Mouse (Mus musculus): ENCODE results near the gene Dnajb2. TPM values are rescaled to one million over a fixed set of nuclear protein-coding genes. Genes with fewer than 3 reads are reported as not detected.

Dnajb2 gene
- total and polyA plus RNA-seq, 2 experiments from 2014 or later: 48.0 to 64.5 TPM

GRCm38 (mm10) chr1:75254625-75255013, 18.4 kb downstream of the Dnajb2 start:
- Histone ChIP-seq H3K36me3 (ENCODE audit: insufficient read depth, low read length) (no peaks in the 10 kb centered on the region; the same call in 1 of the 2 replicates), H3K4me3 (ENCODE audit: low read length) (no peak overlapping the region), H3K27me3 (ENCODE audit: insufficient read depth, low read length) (no peaks in the 10 kb centered on the region), H3K4me1 (ENCODE audit: insufficient read depth, low read length) (no peaks in the 10 kb centered on the region; the same call in 1 of the 2 replicates), H3K9ac (replicated peaks; ENCODE audit: low read length) (0 out of 2 replicates have a peak overlapping the region, but pooled peaks have one; percentile 21), H3K9me3 (ENCODE audit: low read length) (no peaks in the 10 kb centered on the region), H3K27ac (no peak overlapping the region), H3K4me2 (ENCODE audit: low read depth, low read length) (no peak overlapping the region)
- 39% methylated on average over 8 of the region's 8 CpGs for WGBS
- ATAC-seq (0 out of 2 replicates have a peak, but pooled peaks have one; percentile 13), DNase-seq (ENCODE audit: low spot score) (no peak)
- TF ChIP-seq CTCF (IDR thresholded peaks at IDR 0.05; ENCODE audit: low read depth): no peak

DNA sequence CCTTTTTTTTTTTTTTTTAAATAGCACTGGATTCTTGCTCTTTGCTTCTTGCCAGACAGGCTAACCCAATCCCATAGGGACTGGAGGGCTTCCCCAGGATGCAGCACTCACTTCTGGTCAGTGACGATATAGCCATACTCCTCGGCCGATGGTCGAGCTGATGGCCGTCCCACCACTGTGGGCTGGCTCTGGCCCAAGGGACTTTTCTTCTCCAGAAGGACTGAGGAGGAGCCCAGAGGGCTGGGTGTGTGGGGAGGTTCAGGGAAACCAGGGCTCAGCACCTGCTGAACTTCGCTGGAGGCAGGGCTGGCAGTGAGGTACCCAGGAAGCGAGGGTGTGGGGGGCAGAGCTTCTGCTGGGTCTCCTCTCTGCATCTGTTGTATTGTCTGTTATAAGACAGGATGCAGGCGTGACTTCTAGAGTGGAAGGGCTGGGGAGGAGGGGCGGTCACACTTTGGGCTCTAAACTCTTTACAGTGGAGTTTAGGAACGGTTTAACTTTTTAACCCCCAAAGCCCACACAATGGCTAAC, 19.4 kb downstream of the Dnajb2 start:
- TF ChIP-seq CTCF (IDR thresholded peaks at IDR 0.05; ENCODE audit: low read depth): no peak

GRCm38 (mm10) chr1:75261278-75261677, 25.1 kb downstream of the Dnajb2 start:
- Histone ChIP-seq H3K36me3 (ENCODE audit: insufficient read depth, low read length) (no peaks in the 10 kb centered on the region), H3K27ac (no peak overlapping the region), H3K9me3 (ENCODE audit: low read length) (no peaks in the 10 kb centered on the region), H3K9ac (replicated peaks; ENCODE audit: low read length) (no peak overlapping the region), H3K4me3 (ENCODE audit: low read length) (no peak overlapping the region), H3K4me1 (ENCODE audit: insufficient read depth, low read length) (no peaks in the 10 kb centered on the region), H3K27me3 (ENCODE audit: insufficient read depth, low read length) (peaks cover 4% of the 10 kb centered on the region), H3K4me2 (ENCODE audit: low read depth, low read length) (no peak overlapping the region)
- DNase-seq (ENCODE audit: low spot score): no peak
- no peak for TF ChIP-seq CTCF (IDR thresholded peaks at IDR 0.05; ENCODE audit: low read depth)
- no peak for ATAC-seq

More for the DNA sequence above, 19.4 kb downstream of the Dnajb2 start:
- no peaks in the 10 kb centered on the region for H3K9me3 ChIP-seq (ENCODE audit: low read length)
- H3K27ac ChIP-seq: no peak overlapping the region
- H3K36me3 ChIP-seq (ENCODE audit: insufficient read depth, low read length): no peaks in the 10 kb centered on the region; the same call in 1 of the 2 replicates
- H3K4me3 ChIP-seq (ENCODE audit: low read length): no peak overlapping the region
- no peaks in the 10 kb centered on the region; the same call in 1 of the 2 replicates for H3K4me1 ChIP-seq (ENCODE audit: insufficient read depth, low read length)
- DNase-seq (ENCODE audit: low spot score) (no peak), ATAC-seq (no peak)
- H3K4me2 ChIP-seq (ENCODE audit: low read depth, low read length): no peak overlapping the region
- no peak overlapping the region for H3K9ac ChIP-seq (replicated peaks; ENCODE audit: low read length)
- no peaks in the 10 kb centered on the region for H3K27me3 ChIP-seq (ENCODE audit: insufficient read depth, low read length)
- 71% methylated on average over 10 of the region's 10 CpGs for WGBS

GRCm38 (mm10) chr1:75262969-75263951, 27.1 kb downstream of the Dnajb2 start:
- peak overlapping the region; percentile 57 for H3K9ac ChIP-seq (replicated peaks; ENCODE audit: low read length)
- no peaks in the 10 kb centered on the region for H3K4me1 ChIP-seq (ENCODE audit: insufficient read depth, low read length)
- peaks cover 6% of the 10 kb centered on the region for H3K27me3 ChIP-seq (ENCODE audit: insufficient read depth, low read length)
- H3K9me3 ChIP-seq (ENCODE audit: low read length): no peaks in the 10 kb centered on the region
- H3K36me3 ChIP-seq (ENCODE audit: insufficient read depth, low read length): no peaks in the 10 kb centered on the region
- H3K4me2 ChIP-seq (ENCODE audit: low read depth, low read length): peak overlapping the region; percentile 64
- peak overlapping the region; percentile 55 for H3K27ac ChIP-seq
- ATAC-seq: peak; percentile 80
- peak overlapping the region; percentile 60 for H3K4me3 ChIP-seq (ENCODE audit: low read length)
- TF ChIP-seq CTCF (IDR thresholded peaks at IDR 0.05; ENCODE audit: low read depth): no peak
- under 1% methylated on average over 39 of the region's 40 CpGs for WGBS
- DNase-seq (ENCODE audit: low spot score): peak; percentile 66

DNA sequence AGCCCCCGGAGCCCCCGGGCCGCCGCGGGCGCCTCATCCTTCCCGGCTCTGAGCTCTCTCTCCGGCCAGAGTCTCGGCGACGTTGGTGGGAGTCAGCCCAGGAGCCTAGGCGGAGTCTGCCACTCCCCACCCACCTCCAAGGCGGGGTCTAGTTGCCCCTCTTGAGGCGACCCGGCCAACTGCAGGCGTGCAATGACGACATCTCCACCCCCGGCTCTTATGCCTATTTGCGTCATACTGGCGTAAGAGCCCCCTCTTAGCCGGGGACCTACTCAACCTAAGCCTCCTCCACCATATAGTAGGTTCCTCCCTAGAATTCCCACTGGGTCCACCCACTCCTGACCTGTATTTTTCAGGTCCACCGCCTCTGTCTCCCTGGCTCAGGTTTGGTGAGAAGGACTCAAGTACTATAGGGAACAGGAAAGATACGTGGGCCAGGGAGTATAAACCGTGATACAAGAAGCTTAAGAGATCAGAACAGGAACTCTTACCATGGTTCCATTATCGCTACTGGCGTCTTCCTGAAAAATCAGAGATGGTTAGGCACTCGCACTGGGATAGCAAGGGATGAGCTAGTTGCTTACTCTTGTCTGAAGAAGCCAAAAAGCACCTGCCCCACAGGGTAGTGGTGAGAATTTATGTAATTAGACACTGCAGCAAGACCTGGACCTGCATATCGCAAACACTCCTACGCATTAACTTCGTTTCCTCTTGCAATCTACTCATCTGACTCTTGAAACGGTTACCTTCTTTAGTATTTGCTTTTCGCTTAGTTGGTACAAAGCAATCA, 28.1 kb downstream of the Dnajb2 start, which contains the start of gene Ptprn:
Ptprn (minus strand) TSS at position 412 of the 790 bp plus-strand sequence.
- peak; percentile 82 for DNase-seq (ENCODE audit: low spot score)
- peak within 1 kb of the TSS; percentile 57 for H3K9ac ChIP-seq (replicated peaks; ENCODE audit: low read length)
- TF ChIP-seq CTCF (IDR thresholded peaks at IDR 0.05; ENCODE audit: low read depth): peak; percentile 27
- no peaks in the 10 kb centered on the region for H3K36me3 ChIP-seq (ENCODE audit: insufficient read depth, low read length)
- H3K4me2 ChIP-seq (ENCODE audit: low read depth, low read length): peak within 1 kb of the TSS; percentile 64
- peak within 1 kb of the TSS; percentile 55 for H3K27ac ChIP-seq
- H3K9me3 ChIP-seq (ENCODE audit: low read length): no peaks in the 10 kb centered on the region
- peaks cover 6% of the 10 kb centered on the region for H3K27me3 ChIP-seq (ENCODE audit: insufficient read depth, low read length)
- peak within 1 kb of the TSS; percentile 60 for H3K4me3 ChIP-seq (ENCODE audit: low read length)
- H3K4me1 ChIP-seq (ENCODE audit: insufficient read depth, low read length): no peaks in the 10 kb centered on the region
- WGBS: 11% methylated on average over 30 of the region's 32 CpGs
- peak; percentile 86 for ATAC-seq

All from hindbrain, postnatal 0 days (tissue).